Comparison of ENCODE assay signal across 14 mouse cellular contexts in the genomic region with DNA sequence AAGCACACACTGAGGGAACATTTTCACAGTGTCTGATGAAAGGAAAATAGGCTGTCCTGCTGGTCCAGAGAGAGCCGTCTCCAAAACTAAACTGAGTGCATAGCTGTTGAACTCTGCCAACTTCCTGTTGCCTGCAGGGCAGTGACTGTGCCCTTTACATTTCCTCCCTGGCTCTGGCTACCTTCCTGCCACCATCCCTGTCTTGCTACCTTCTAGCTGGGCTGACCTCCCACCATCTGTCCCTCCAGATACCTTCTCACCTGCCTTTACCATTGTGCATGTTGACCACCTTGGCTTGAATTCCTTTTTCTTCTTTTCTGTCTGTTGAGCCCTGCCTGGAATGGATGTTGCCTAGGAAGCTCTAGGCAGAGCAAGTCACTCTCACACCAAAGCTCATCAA.
"Had no signal": no experiment of that assay in that cellular context is flagged by ENCODE, and none has a peak within 500 bp of the region (broad histone marks: within the 10 kb centered on the region; RNA-seq: fewer than 3 reads in every experiment).

No protein-coding gene starts in this region.

- ATAC-seq: liver, postnatal 0 days had no signal

- H3K27me3 ChIP-seq: limb, embryonic 12.5 days; liver, embryonic 13.5 days; lung, embryonic 15.5 days; neural tube, embryonic 13.5 days had no signal

- H3K4me3 ChIP-seq: layer of hippocampus, adult 2 months; limb, embryonic 12.5 days; liver, embryonic 13.5 days; lung, embryonic 15.5 days; midbrain, embryonic 10.5 days; neural tube, embryonic 13.5 days had no signal

- H3K36me3 ChIP-seq: limb, embryonic 12.5 days; liver, embryonic 13.5 days; lung, embryonic 15.5 days; midbrain, embryonic 10.5 days; neural tube, embryonic 13.5 days had no signal

- H3K9me3 ChIP-seq: limb, embryonic 12.5 days; liver, embryonic 13.5 days; lung, embryonic 15.5 days; midbrain, embryonic 10.5 days; neural tube, embryonic 13.5 days had no signal

- DNase-seq: kidney, postnatal 10 days; kidney, postnatal 4 days; liver; liver, embryonic 13.5 days; liver, postnatal 0 days; midbrain, embryonic 14.5 days; retina, postnatal 1 day; thymus, postnatal 4 days had no signal

- H3K9ac ChIP-seq: limb, embryonic 12.5 days; liver, embryonic 13.5 days; liver, postnatal 0 days; lung, embryonic 15.5 days; neural tube, embryonic 13.5 days had no signal

- H3K27ac ChIP-seq: layer of hippocampus, adult 2 months; limb, embryonic 12.5 days; liver, embryonic 13.5 days; lung, embryonic 15.5 days; midbrain, embryonic 10.5 days; neural tube, embryonic 13.5 days; stomach, postnatal 0 days had no signal

- H3K4me2 ChIP-seq: limb, embryonic 12.5 days; liver, embryonic 13.5 days; lung, embryonic 15.5 days; neural tube, embryonic 13.5 days had no signal

- H3K4me1 ChIP-seq: limb, embryonic 12.5 days; liver, embryonic 13.5 days; lung, embryonic 15.5 days; midbrain, embryonic 10.5 days; neural tube, embryonic 13.5 days had no signal
